Mouse (Mus musculus) ES-Bruce4 (cell line): ENCODE data around the gene Sppl2a.
"Not testable (repeated sequence)": the region's sequence is repeated elsewhere in the genome, so short reads cannot be mapped to it uniquely, and the experiment has no call there.

Experiments
- CTCF ChIP-seq: IDR thresholded peaks from one replicate; pipeline ENCODE4 v1.8.1; 2011; ENCODE audit warnings: low read depth, low read length
- EP300 ChIP-seq: IDR thresholded peaks from 2 replicates; pipeline ENCODE4 v1.6.1; 2011; ENCODE audit warnings: low read depth, low read length; ENCODE audit not compliant: insufficient read depth
- POLR2A ChIP-seq: IDR thresholded peaks from one replicate; pipeline ENCODE4 v1.8.1; 2011; ENCODE audit warnings: low read length; ENCODE audit not compliant: insufficient read depth

DNA sequence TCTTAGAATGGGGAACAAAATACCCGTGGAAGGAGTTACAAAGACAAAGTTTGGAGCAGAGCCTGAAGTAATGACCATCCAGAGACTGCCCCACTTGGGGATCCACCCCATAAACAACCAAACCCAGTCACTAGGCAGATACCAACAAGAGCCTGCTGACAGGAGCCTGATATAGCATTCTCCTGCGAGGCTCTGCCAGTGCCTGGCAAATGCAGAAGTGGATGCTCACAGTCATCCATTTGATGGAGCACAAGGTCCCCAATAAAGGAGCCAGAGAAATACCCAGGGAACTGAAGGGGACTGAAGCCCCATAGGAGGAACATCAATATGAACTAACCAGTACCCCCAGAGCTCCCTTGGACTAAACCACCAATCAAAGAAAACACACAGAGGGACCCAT, 50.3 kb downstream of the Sppl2a start:
- TF ChIP-seq CTCF, POLR2A, EP300: not testable (repeated sequence)
